Mouse (Mus musculus) E14TG2a.4 (cell line): ENCODE measurements around the gene Rapgef3.

Source experiments
- CTCF ChIP-seq: conservative IDR thresholded peaks from 2 replicates; pipeline ENCODE4 v1.5.1; 2014; ENCODE audit warnings: low read length
- NANOG ChIP-seq: IDR thresholded peaks from 2 replicates; pipeline ENCODE4 v1.6.1; 2014; ENCODE audit warnings: borderline replicate concordance, low read length, mixed read lengths

- TF ChIP-seq CTCF (peak; percentile 61), NANOG (no peak)
These were observed 16.1 kb downstream of the Rapgef3 start for GRCm38 (mm10) chr15:97751676-97752075.
